Comparison of ENCODE assay signal across 20 mouse cellular contexts in genomic region chr10:28270273-28270672, GRCm38 (mm10).
DNase-seq lines count a peak whose midpoint lies in the region; ATAC-seq and TF ChIP-seq lines count a peak whose summit lies in the region.
"Had no signal": no experiment of that assay in that cellular context is flagged by ENCODE, and none has a peak within 500 bp of the region (broad histone marks: within the 10 kb centered on the region; RNA-seq: fewer than 3 reads in every experiment).

No protein-coding gene starts in this region.

- no peak overlapping the region for H3K4me2 ChIP-seq in kidney, embryonic 16.5 days (replicated peaks; ENCODE audit: low read depth, low read length)
- H3K4me2 ChIP-seq: embryonic facial prominence, embryonic 12.5 days; forebrain, embryonic 12.5 days had no signal

- H3K4me3 ChIP-seq in kidney, embryonic 16.5 days (ENCODE audit: low read length) = no peak overlapping the region
- H3K4me3 ChIP-seq: embryonic facial prominence, embryonic 10.5 days; embryonic facial prominence, embryonic 12.5 days; forebrain, embryonic 10.5 days; forebrain, embryonic 12.5 days had no signal

- no peak for TF ChIP-seq CTCF in Patski (IDR thresholded peaks at IDR 0.05)

- POLR2A ChIA-PET in Patski (lab: Charles Lee) = no interaction called here

- H3K36me3 ChIP-seq in kidney, embryonic 16.5 days (ENCODE audit: insufficient read depth, low read length) = peaks cover 9% of the 10 kb centered on the region

- DNase-seq in kidney, postnatal 14 days = no peak
- DNase-seq in Patski (ENCODE audit: low read depth, low spot score) = no peak
- peak; percentile 23 for DNase-seq in fat pad, adult 2 months (ENCODE audit: extremely low read depth, low read depth, low spot score)
- no peak for DNase-seq in urinary bladder, adult 2 months (ENCODE audit: low spot score)
- DNase-seq: adrenal gland, adult 8-10 months; adrenal gland, postnatal 14 days; adrenal gland, postnatal 36 days; cerebellum, adult 11-12 months; cerebellum, adult 2 months; cerebellum, adult 9-10 months; cerebellum, postnatal 10 days; cerebellum, postnatal 25 days had no signal

- peak; percentile 67; the same call in 1 of the 2 replicates for ATAC-seq in kidney, embryonic 16.5 days (ENCODE audit: low FRiP score, low TSS enrichment)
- peak; percentile 57 for ATAC-seq in Patski
- ATAC-seq: activated CD4-positive, CD25-positive, alpha-beta regulatory T cell, adult 4 months; forebrain, embryonic 14.5 days; forebrain, embryonic 16.5 days had no signal

- 55% methylated on average over 4 of the region's 4 CpGs for WGBS in kidney, embryonic 16.5 days

- no peaks in the 10 kb centered on the region for H3K27me3 ChIP-seq in kidney, embryonic 16.5 days (ENCODE audit: insufficient read depth, low read length)
- no peaks in the 10 kb centered on the region for H3K27me3 ChIP-seq in Patski
- H3K27me3 ChIP-seq: embryonic facial prominence, embryonic 12.5 days; forebrain, embryonic 12.5 days had no signal

- in situ Hi-C loops in Patski (cut with MboI; ENCODE audit: low pct_unique_long_range_greater_than_20kb) = no loop called here

- CTCF ChIA-PET in Patski (lab: Charles Lee) = no interaction called here

- H3K9me3 ChIP-seq in kidney, embryonic 16.5 days (ENCODE audit: low read length) = peaks cover 3% of the 10 kb centered on the region; the same call in 1 of the 2 replicates
- H3K9me3 ChIP-seq: embryonic facial prominence, embryonic 10.5 days; embryonic facial prominence, embryonic 12.5 days; forebrain, embryonic 12.5 days had no signal

- no peak overlapping the region for H3K9ac ChIP-seq in kidney, embryonic 16.5 days (replicated peaks; ENCODE audit: low read length)
- H3K9ac ChIP-seq: embryonic facial prominence, embryonic 12.5 days; forebrain, embryonic 12.5 days had no signal

- H3K27ac ChIP-seq in kidney, embryonic 16.5 days (ENCODE audit: low read length) = no peak overlapping the region
- H3K27ac ChIP-seq: embryonic facial prominence, embryonic 10.5 days; embryonic facial prominence, embryonic 12.5 days; forebrain, embryonic 10.5 days; forebrain, embryonic 12.5 days had no signal

- H3K4me1 ChIP-seq in kidney, embryonic 16.5 days (ENCODE audit: insufficient read depth, low read length) = no peaks in the 10 kb centered on the region
- H3K4me1 ChIP-seq: embryonic facial prominence, embryonic 12.5 days; forebrain, embryonic 12.5 days had no signal
